Mouse (Mus musculus) olfactory bulb, adult 2 months (tissue): ENCODE measurements around the gene Olfml3.

ENCODE experiments used
- CTCF ChIP-seq: fragments of 200-500 bp; IDR thresholded peaks from 2 replicates; pipeline ENCODE4 v1.5.1; 2012; ENCODE audit warnings: low read depth, mild to moderate bottlenecking, low read length, moderate library complexity; ENCODE audit not compliant: insufficient read depth
- POLR2A ChIP-seq: fragments of 200-500 bp; IDR thresholded peaks from 2 replicates; pipeline ENCODE4 v1.6.1; 2012; ENCODE audit warnings: mild to moderate bottlenecking, low read depth, low read length, moderate library complexity; ENCODE audit not compliant: insufficient read depth

GRCm38 (mm10) chr3:103771531-103772130 is 33.8 kb upstream of the Olfml3 start:
- TF ChIP-seq CTCF: no peak
- no peak for TF ChIP-seq POLR2A
